8 mouse cellular contexts compared by ENCODE assay signal in genomic region chr2:146510780-146511179, GRCm38 (mm10). TPM values are rescaled to one million over a fixed set of nuclear protein-coding genes. Genes with fewer than 3 reads are reported as not detected.
DNase-seq lines count a peak whose midpoint lies in the region; ATAC-seq and TF ChIP-seq lines count a peak whose summit lies in the region.

No protein-coding gene starts in this region.

- no peaks in the 10 kb centered on the region for H3K27me3 ChIP-seq in megakaryocyte, embryonic 14.5 days (replicated peaks)
- no peaks in the 10 kb centered on the region for H3K27me3 ChIP-seq in intestine, postnatal 0 days (replicated peaks; ENCODE audit: control insufficient read depth, insufficient read depth, low read length)
- no peaks in the 10 kb centered on the region for H3K27me3 ChIP-seq in neural tube, embryonic 14.5 days (ENCODE audit: control insufficient read depth, insufficient read depth, low read length)

- H3K4me3 ChIP-seq in megakaryocyte, embryonic 14.5 days (replicated peaks), result peak overlapping the region; percentile 96
- peak overlapping the region; percentile 95 for H3K4me3 ChIP-seq in intestine, postnatal 0 days (ENCODE audit: low read depth, low read length)
- peak overlapping the region; percentile 83 for H3K4me3 ChIP-seq in neural tube, embryonic 14.5 days (ENCODE audit: low read depth, low read length)

- H3K27ac ChIP-seq in intestine, postnatal 0 days (ENCODE audit: low read depth, low read length), result no peak overlapping the region
- H3K27ac ChIP-seq in neural tube, embryonic 14.5 days (ENCODE audit: low read depth, low read length), result no peak overlapping the region

- no peak for ATAC-seq in megakaryocyte, adult 5-6 weeks (ENCODE audit: poor library complexity, severe bottlenecking)
- no peak for ATAC-seq in intestine, postnatal 0 days
- no peak for ATAC-seq in neural tube, embryonic 14.5 days (ENCODE audit: low read depth)

- H3K9me3 ChIP-seq in megakaryocyte, embryonic 14.5 days, result no peaks in the 10 kb centered on the region
- no peaks in the 10 kb centered on the region for H3K9me3 ChIP-seq in intestine, postnatal 0 days (ENCODE audit: control insufficient read depth)
- H3K9me3 ChIP-seq in neural tube, embryonic 14.5 days (ENCODE audit: control insufficient read depth, low read length), result no peaks in the 10 kb centered on the region

- peaks cover 62% of the 10 kb centered on the region for H3K4me1 ChIP-seq in megakaryocyte, embryonic 14.5 days
- no peaks in the 10 kb centered on the region for H3K4me1 ChIP-seq in intestine, postnatal 0 days (replicated peaks; ENCODE audit: control insufficient read depth, insufficient read depth, low read length)
- H3K4me1 ChIP-seq in neural tube, embryonic 14.5 days (ENCODE audit: control insufficient read depth, insufficient read depth, low read length), result peaks cover 6% of the 10 kb centered on the region; the same call in 1 of the 2 replicates

- no peak overlapping the region for H3K9ac ChIP-seq in intestine, postnatal 0 days (ENCODE audit: low read depth, low read length)
- peak overlapping the region; percentile 21; the same call in 1 of the 2 replicates for H3K9ac ChIP-seq in neural tube, embryonic 14.5 days (replicated peaks; ENCODE audit: low read depth, low read length)

- no peak for TF ChIP-seq CTCF in intestine, postnatal 0 days (IDR thresholded peaks at IDR 0.05; ENCODE audit: low read depth)

- WGBS in intestine, postnatal 0 days, result 19% methylated on average over 1 of the region's 1 CpGs
- WGBS in neural tube, embryonic 14.5 days, result 31% methylated on average over 1 of the region's 1 CpGs

- DNase-seq in cerebellum, adult 9-10 months, result peak; percentile 34
- DNase-seq in cerebellum, adult 11-12 months, result no peak
- DNase-seq in layer of hippocampus, postnatal 36 days, result no peak
- DNase-seq in layer of hippocampus, adult 9-11 months, result no peak

- H3K36me3 ChIP-seq in megakaryocyte, embryonic 14.5 days (replicated peaks; ENCODE audit: low read length), result peaks cover 8% of the 10 kb centered on the region
- H3K36me3 ChIP-seq in intestine, postnatal 0 days (ENCODE audit: control insufficient read depth, insufficient read depth), result no peaks in the 10 kb centered on the region
- H3K36me3 ChIP-seq in neural tube, embryonic 14.5 days (ENCODE audit: control insufficient read depth, insufficient read depth, low read length), result no peaks in the 10 kb centered on the region

- peak overlapping the region; percentile 87 for H3K4me2 ChIP-seq in intestine, postnatal 0 days (replicated peaks; ENCODE audit: low read depth)
- H3K4me2 ChIP-seq in neural tube, embryonic 14.5 days (ENCODE audit: low read depth, low read length), result peak overlapping the region; percentile 73

RNA-seq across cellular contexts. Expression of gene Ralgapa2, which starts 1.4 kb away (rescaled TPM):
- 1.8 and 2.3 TPM in 2 replicates for polyA plus RNA-seq in megakaryocyte, embryonic 14.5 days (2012; ENCODE audit: insufficient read depth, low replicate concordance)
- total RNA-seq in megakaryocyte, adult 5-6 weeks (2015), result 13.3 and 17.0 TPM in 2 replicates
- 9.3 and 10.7 TPM in 2 replicates for total RNA-seq in megakaryocyte, adult 5-6 weeks (2017)
- polyA plus RNA-seq in intestine, postnatal 0 days (2015; fragmentation: Nextera tagmentation; extraction: Ambion mirVana), result 4.9 and 6.1 TPM in 2 replicates
- 15.2 and 16.1 TPM in 2 replicates for polyA plus RNA-seq in neural tube, embryonic 14.5 days (2014; fragmentation: Nextera tagmentation; extraction: Ambion mirVana)
- 10 to 100 TPM; 27.5 to 32.8 TPM for total RNA-seq in layer of hippocampus, postnatal 36 days (2021)
